Mouse (Mus musculus): Measurements from ENCODE around the gene Birc3. TPM values are rescaled to one million over a fixed set of nuclear protein-coding genes. Genes with fewer than 3 reads are reported as not detected.

Gene Birc3
- total RNA-seq, 2 experiments from 2014 or later, result 84.4 to 128 TPM

DNA sequence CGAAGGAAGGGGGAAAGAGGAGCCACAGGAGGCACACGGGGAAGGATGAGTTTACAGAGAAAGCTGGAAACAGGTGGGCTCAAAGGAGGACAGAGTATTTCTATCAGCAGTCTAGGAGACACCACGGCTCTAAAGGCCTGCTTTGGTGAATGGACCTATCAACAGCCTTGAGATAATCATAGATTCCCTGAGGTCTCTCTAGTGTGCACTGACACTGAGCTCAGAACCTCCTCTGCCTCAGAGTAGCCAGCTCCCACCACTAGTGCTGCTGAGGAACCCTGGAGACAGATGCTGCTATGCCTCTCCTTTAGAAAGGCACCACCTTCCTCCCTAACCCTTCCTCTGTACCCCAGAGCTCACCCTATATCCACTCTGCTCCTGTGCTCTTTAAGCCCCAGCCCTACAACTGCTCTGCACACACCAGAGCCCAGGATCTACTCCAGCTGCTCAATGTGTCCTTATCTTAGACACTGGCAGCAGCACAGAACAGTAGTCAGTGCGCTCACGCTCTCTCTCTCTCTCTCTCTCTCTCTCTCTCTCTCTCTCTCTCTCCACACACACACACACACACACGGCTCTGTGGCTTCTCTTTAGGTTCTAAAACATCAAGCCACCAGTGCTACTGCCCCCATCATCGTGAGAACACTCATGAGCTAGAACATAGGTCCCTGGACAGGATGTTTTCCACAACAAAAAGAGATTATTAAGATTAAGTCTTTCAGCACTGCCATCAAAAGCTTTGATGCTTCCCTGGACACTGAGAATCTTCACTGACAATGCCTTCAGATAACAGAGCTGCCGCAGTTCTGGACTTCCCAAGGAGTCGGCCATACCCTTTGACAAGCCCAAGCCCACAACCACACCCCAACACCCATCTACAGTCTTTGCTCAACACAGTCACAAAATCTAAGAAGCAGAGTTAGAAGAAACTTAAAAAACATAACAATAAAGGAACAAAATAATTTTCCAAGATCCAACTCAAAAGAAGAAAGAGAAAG, 43.2 kb downstream of the Birc3 start:
- ATAC-seq (ENCODE audit: poor library complexity, severe bottlenecking), result peak; percentile 40

GRCm38 (mm10) chr9:7828706-7829105, 44.3 kb downstream of the Birc3 start:
- no peak for ATAC-seq (ENCODE audit: poor library complexity, severe bottlenecking)

DNA sequence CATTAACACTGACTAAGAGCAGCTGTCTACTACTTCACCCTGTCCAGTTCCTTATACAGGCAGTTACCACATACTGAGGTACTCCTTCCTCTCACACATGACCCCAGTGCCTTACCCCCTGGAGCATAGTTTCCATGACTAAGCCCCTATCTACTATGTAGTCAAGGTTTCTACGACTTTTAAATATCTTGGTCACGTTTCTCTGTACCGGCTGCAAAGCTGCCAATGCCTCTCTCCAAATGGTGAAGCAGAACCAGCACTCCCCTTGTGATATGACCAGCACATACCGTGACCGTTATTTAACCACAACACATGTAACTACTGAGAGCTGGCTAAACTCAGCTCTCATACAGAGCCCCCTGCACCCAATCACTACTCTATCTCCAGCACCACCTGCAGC, 48.1 kb downstream of the Birc3 start:
- peak; percentile 79 for ATAC-seq (ENCODE audit: poor library complexity, severe bottlenecking)

DNA sequence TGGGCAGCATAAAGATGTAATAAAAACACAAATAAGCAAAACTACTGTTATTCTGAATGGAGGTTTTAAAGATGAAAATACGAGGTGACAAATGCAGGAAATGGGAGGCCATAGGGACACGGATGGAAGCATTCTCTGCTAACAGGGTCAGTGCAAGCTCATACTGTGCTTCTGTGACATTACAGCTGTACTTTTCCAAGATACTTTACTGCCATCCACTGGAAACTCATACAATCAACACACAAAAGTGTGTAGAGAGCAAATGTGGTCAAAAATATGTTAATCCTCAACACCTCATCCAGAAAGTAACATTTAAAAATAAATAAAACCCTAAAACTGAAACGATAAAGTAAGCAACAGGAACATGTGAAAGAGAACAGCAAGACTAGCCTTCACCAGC, 50.2 kb downstream of the Birc3 start:
- 0 out of 2 replicates have a peak, but pooled peaks have one; percentile 39 for ATAC-seq (ENCODE audit: poor library complexity, severe bottlenecking)

GRCm38 (mm10) chr9:7805101-7805506, 67.9 kb downstream of the Birc3 start:
- ATAC-seq (ENCODE audit: poor library complexity, severe bottlenecking), result no peak

Other genes starting within 250 kb of the Birc3 start
- not detected in 2 replicates for gene Mmp20, start 245.0 kb downstream of the Birc3 start, total RNA-seq (2015)
- not detected in 2 replicates for gene Mmp20, start 245.0 kb downstream of the Birc3 start, total RNA-seq (2017)
- not detected in 2 replicates for gene Mmp7, start 181.1 kb downstream of the Birc3 start, total RNA-seq (2015)
- gene Mmp7, start 181.1 kb downstream of the Birc3 start, total RNA-seq (2017), result not detected in 2 replicates
- gene Tmem123, start 109.1 kb downstream of the Birc3 start, total RNA-seq (2015), result 113 and 117 TPM in 2 replicates
- gene Tmem123, start 109.1 kb downstream of the Birc3 start, total RNA-seq (2017), result 114 and 121 TPM in 2 replicates
- 28.5 and 29.5 TPM in 2 replicates for gene Birc2, start 36.1 kb downstream of the Birc3 start, total RNA-seq (2015)
- gene Birc2, start 36.1 kb downstream of the Birc3 start, total RNA-seq (2017), result 37.3 TPM in 2 replicates
- gene Yap1, start 131.4 kb upstream of the Birc3 start, total RNA-seq (2015), result not detected in 2 replicates
- gene Yap1, start 131.4 kb upstream of the Birc3 start, total RNA-seq (2017), result 0.04 TPM in 1 of 2 replicates, not detected in the other
- not detected in 2 replicates for gene Cfap300, start 169.6 kb upstream of the Birc3 start, total RNA-seq (2015)
- not detected in 2 replicates for gene Cfap300, start 169.6 kb upstream of the Birc3 start, total RNA-seq (2017)